Mouse (Mus musculus): ENCODE results near the gene Fpgs.

Gene Fpgs

DNA sequence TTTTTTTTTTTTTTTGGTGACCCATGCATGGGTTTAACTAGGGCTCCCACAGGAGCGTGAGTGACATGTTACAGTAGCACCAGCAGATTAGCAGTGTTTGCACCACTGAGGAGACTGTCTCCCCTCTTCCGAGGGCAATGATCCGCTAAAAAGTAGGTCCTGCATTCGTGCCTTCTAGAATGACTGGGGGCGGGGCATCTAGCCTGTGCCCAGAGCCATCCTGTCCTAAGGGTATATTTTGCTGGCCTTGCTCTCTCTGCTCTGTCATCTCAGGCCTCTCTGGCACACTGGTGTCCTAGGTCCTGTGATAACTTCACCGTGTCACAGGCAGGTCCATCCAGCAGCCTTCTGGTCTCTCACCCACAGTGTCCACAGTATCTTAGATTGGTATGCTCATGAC is 4.3 kb downstream of the Fpgs start:
- no peak for DNase-seq (ENCODE audit: low spot score)

DNA sequence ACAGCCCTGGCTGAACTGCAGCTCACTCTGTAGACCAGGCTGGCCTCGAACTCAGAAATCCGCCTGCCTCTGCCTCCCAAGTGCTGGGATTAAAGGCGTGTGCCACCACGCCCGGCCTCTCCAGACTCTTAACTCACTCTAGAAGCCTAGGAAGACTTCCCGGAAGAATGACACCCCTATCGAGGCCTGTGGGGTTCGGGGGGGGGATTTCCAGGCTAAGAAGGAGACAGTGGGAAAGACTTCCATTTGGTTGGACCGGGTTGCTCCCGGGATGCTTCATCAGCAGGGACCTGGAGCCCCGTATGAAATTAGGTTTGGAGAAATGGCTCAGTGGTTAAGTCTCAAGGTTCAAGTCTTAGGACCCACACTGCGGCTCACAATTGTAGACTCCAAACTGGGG is 9.3 kb downstream of the Fpgs start:
- no peak for DNase-seq (ENCODE audit: low spot score)

DNA sequence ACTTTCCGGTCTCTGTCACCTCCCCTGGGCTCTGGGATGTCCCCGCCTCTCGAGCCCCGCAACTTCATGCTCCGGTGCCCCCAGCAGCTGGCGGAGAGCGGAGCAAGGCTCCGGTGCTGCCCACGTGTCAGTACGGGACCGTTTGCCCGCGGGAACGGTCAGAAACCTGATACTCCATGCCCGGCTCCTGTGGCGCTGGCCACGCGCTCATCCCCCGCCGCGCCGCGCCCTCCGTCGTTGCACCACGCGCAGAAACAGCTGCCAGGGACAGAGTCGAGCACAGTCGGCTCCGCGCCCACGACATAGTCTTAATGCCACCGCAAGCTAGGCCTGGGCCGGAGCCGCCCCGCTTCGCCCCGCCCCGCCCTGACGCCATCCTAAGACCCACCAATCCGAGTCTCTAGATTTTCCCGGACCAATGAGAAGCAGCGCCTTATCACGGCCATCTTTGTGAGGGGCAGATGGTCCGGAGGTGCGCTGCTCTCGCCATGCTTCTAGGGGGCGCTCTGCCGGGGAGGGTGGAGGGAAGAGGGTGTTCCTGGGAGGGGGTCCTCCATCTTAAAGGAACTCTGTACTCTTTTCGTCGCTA is 10.0 kb downstream of the Fpgs start:
- peak; percentile 93 for DNase-seq (ENCODE audit: low spot score)

DNA sequence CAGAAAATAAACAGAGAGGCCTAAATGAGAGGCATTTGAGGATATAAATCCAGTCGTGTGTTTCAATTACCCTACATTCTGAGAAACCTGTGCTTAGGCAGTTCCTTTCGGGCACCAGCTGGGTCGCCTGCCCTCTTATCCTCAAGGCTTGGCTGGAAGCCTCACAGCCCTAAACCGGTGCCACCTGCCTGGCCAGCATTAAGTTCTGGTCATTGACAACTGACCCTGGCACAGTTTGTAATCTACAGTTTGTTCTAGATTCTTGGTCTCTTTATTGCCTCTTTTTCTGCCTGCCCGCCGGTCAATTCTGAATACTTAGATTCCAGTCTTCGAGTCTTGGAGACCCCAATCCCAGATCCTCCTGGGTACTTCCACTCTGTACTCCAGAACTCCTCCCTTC is 10.7 kb downstream of the Fpgs start:
- DNase-seq (ENCODE audit: low spot score) = no peak

DNA sequence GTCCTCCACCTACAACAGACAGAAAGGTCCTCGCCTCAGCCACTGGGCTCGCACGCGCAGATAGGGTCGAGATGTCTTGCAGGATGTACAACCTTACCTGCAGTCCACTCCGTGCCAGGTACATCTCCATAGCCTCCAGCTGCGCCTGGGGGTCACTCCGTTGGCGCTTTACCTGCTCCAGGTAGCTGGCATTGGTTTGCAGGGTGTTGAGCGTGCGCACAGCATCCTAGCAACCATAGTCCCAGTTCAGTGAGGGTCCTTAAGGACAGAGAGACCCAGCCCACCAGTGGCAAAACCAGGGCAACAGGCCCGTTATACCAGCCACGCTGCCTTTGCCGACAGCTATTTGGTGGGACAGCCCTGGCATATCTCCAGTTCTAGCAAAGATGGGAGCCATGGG is 11.4 kb downstream of the Fpgs start:
- DNase-seq (ENCODE audit: low spot score) = no peak

DNA sequence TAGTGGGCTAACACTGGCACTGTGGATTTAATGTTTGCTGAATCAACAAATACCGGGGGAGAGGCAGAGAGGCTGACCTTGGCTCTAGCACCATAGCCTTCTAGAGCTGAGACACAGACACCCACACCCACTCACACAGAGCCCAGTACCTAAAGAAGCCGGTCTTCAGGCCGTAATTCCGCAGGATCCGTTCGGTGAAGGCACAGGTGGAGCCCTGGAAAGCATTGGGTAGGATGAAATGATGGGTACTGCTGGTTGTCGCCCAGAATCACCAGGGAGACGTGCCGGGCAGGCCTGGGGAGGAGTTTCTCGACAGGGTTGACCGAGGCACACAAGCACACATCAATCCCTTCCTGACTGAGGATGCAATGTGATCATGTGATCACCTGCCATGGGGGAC is 12.9 kb downstream of the Fpgs start:
- DNase-seq (ENCODE audit: low spot score) = no peak

DNA sequence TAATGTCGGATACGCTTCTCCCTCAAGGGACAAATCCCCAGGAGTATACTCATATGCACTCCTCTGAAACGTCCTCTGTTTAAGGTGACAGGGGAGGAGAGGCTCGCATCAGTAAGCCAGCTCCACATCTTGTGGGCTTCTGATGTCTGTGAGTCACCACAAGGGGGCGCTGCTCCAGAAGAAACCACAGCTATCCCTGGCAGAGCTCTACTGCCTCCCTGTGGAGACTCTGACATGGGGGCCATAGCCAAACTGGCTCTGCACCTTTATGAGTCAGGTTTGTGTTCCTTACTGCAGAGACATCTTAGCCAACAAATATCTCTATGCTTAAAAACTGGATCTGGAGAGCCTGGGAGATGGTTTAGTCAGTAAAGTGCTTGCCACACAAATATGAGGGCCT is 14.5 kb downstream of the Fpgs start:
- DNase-seq (ENCODE audit: low spot score) = peak; percentile 71

DNA sequence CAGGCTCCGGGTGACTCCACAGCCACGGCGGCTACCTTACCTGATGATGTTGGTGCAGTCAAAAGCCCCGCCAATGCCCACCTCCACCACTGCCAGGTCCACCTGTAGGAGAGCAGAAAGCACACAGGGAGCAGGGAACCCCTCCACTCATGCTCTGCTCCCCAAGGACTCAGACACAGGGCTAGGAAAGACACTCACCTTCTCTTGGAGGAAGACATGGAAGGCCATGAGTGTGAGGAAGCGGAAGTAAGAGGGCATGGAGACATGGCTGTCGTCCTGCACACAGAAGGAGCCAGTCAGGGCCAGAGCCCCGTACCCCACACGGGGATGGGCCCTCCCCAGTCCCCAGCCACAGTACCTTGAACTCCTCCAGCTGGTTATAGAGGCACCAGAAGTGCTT is 16.4 kb downstream of the Fpgs start:
- DNase-seq (ENCODE audit: low spot score) = no peak

DNA sequence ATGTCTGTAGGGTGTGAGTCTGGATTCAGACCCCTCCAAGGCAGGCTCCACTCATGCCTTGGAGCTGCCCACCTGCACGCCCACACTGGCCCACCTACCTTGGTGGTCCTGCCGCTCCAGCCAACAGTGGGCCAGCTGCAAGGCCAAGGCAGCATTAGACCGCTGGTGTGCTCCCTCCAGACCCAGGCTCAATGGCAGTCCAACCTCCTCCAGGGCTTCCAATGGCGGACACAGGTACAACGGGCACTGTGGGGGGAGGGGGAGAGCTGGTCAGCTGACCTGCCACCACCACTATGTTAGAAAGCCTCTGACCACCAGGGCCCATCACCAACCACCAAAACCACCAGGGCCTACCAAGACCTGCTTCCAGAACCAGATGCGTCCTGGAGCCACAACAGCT is 17.3 kb downstream of the Fpgs start:
- no peak for DNase-seq (ENCODE audit: low spot score)

DNA sequence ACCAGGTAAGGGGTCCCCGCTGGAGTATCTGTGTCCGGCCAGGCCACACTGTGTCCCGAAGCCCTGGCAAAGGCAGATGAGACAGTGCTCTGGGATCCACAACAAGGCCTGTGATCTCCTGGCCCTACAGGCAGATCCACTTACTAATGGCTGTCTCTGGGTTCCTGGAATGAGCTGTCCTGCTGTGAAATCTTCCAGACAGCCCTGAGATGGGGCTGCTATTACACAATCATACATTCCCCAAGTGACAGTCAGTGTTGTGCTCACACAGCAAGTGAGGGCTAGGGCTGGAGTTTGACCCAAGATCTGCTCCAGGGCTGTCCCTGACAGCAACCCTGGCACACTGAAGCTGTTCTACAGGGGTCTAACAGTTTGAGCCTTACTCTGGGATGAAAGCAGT is 18.1 kb downstream of the Fpgs start:
- no peak for DNase-seq (ENCODE audit: low spot score)

DNA sequence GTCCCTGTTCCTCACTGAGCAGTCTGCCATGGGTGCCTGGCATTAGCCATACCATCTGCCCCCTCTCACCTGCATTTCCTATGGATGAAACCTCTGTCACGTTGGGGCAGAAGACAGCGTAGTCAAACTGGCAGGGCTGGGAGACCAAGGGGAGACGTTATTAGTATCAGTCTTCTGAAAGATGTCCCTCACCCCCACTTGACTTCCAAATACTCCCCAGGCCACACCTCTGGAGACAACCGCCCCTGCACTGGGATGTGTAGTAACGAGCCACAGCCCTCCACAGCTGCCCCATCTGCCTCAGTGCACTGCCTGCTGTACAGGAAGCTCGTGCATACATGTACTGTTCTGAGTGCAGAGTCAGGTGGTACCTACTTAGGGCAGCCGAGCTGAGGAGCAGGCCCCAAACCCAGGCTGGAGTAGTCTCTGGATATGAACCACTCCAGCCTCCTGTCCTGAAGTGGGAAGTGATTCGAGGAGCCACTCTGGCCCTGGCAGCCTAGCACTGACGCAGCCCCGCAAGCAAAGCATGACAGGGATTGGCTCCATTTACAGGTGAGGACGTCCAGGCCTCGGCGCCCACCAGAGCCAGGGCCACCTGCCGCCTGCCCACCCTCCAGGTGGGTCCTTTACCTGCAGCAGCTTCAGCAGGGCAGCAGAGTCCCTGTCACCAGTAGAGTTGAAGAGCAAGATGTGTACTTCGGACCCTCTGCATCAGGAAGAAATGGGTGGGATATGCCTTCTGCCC is 19.1 kb downstream of the Fpgs start:
- no peak for DNase-seq (ENCODE audit: low spot score)

DNA sequence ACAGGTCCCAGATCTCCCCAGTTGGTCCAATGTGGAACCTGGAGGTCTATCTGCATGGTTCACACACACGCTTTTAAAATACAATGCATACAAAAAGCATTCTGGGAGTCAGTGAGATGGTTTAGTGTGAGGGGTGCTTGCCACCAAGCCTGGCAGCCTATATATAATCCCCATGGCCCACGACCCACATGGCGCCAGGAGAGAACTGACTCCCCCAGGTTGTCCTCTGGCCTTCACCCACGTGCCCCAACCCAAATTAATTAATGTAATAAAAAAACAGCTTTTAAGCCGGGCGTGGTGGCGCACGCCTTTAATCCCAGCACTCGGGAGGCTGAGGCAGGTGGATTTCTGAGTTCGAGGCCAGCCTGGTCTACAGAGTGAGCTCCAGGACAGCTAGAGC is 20.2 kb downstream of the Fpgs start:
- no peak for DNase-seq (ENCODE audit: low spot score)

DNA sequence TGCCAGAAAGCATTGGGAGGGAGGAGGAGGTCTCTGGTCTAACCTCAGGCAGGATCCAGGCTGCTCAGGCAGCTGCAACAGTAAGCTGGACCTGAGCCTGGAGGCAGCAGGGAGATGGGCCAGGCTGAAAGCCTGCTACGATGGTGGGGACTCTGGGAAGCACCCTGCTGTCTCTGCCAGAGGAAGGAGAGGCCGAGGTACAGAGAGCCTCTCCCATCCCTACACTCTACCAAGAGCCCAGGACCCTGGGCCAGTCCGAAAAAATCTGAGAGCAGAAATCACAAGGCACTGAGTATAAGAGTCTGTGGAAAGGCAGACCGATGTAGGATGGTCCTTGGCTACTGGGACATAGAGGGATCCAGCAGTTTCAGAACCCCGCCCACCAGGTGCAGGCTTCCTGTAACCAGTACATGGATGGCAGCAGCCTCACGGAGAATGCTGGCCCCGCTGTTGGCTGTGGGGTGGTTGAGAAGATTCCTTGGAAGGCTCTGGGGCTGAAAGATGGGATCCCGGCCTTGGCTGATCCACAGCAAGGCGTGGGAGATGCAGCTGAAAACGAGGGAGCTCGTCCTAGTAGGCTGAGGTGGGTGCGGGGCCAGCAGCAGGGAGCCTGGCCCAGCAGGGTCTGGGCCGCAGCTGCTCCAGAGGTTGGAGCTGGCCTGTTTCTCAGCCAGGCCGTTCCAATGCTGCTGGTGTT is 21.1 kb downstream of the Fpgs start:
- DNase-seq (ENCODE audit: low spot score) = no peak

DNA sequence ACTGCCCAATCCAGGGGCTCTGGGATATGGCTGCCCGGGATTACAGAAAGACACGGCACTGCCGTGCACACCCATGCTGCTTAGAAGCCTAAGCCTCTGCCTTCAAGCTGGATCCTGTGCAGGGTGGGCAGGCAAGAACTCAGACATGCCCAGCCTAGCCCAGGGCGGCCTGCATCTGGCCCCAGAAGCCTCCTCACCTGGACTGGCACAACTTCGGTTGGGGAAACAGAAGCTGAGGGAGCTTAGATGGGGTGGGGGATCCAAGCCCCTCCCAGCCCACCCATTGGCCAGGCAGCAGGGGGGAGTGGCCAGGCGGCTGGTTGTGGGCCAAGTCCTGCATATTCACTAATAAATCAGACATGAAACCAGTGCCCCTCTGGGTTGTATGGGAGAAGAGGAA is 22.2 kb downstream of the Fpgs start:
- DNase-seq (ENCODE audit: low spot score) = no peak

DNA sequence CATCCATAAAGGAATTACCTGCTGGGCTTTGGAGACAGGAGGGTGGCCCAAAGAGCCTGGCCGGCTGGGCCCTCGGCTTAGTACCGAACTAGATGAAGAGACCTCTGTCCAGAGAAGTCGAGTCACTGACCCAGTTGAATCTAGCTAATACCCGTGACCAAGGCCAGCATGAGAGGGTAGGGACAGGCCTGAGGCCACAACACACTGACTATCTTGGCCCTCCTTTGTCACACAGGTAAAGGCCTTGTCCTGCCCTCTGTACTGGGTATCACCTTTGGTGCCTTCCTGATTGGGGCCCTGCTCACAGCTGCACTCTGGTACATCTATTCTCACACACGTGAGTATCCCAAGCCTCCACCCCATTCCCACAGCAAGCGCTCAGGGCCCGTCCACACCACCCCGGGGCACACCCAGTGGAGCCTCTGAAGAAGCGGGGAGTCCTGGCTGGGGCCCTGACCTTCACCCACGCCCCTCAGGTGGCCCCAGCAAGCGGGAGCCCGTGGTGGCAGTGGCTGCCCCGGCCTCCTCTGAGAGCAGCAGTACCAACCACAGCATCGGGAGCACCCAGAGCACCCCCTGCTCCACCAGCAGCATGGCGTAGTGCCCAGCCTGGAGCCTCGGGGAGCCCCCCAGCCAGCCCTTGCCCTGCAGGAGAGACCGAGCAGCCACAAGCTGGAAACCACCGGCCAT is 22.8 kb downstream of the Fpgs start:
- DNase-seq (ENCODE audit: low spot score) = no peak

DNA sequence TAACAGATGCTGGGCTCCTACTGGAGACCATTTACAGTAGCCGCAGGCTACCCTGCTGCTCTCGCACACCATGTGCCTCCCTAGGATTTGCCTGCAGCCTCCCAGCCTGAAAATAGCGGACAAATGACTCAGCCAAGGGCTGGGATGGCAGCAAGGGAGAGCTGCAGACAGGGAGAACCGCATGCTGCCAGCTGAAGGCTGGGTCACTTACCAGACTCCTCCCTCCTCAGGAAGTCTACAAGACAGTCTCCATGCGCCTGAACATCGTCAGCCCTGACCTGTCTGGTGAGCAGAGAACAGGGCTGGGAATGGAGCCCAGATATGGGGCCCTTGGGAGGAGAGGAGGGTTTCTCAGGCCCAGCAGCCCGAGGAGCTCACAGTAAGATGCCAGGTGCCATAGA is 23.9 kb downstream of the Fpgs start:
- DNase-seq (ENCODE audit: low spot score) = peak; percentile 33

DNA sequence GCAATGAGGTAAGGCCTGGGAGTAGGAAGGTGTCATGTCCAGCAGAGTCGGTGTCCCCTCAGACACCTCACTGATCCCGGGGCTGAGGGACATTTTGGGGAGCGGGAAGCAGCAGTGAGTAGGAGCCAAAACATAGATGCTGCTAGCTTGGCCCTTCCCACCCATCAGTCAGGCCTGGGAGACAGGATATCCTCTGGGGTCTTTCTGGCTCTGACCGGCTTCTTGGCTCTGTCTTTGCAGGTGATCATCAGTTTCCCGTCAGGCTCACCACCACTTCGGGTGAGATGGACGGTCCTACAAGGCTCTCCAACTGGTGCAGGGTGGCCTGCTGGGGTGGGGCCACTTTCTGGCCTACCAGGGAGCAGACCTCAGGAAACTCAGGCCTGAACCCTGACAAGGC is 26.3 kb downstream of the Fpgs start:
- no peak for DNase-seq (ENCODE audit: low spot score)

DNA sequence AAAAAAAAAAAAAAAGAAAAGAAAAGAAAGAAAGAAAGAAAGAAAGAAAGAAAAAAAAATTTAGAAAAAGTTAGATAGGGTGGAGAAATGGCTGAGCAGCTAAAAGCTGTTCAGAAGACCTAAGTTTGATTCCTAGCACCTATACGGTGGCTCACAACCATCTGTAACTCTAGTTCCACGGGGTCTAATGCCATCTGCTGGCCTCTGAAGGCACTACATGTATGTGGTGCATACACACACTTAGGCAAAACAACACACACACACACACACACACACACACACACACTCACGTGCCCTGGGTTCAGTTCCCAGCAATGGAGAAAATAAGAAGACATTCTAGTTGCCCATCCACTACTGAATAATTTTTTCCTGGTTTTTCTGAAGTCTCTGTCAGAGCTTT is 27.1 kb downstream of the Fpgs start:
- no peak for DNase-seq (ENCODE audit: low spot score)

DNA sequence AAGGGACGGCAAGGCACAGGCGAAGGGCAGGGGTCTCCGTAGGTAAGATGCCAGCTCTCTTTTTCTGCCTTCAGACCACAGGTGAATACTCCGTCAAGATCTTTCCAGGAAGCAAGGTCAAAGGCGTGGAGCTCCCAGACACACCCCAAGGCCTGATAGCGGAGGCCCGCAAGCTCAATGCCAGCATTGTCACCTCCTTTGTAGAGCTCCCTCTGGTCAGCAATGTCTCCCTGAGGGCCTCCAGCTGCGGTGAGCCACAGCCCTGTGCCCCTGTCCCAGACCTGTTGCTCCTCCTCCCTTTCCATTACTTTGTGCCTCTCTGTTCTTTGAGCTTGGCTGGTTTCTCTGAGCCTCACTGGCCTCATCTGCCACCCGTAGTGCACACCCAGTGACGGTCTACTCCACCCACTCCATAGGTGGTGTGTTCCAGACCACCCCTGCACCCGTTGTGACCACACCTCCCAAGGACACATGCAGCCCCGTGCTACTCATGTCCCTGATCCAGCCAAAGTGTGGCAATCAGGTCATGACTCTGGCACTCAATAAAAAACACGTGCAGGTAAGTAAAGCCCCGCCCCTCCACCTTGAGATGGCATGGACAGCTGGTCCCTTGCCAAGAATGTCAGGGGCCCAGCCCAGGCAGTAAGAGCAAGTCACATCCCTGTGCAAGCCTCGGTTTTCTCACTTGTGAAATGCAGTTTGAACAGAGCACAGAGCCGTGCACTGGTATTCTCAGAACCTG is 30.6 kb downstream of the Fpgs start:
- no peak for DNase-seq (ENCODE audit: low spot score)

DNA sequence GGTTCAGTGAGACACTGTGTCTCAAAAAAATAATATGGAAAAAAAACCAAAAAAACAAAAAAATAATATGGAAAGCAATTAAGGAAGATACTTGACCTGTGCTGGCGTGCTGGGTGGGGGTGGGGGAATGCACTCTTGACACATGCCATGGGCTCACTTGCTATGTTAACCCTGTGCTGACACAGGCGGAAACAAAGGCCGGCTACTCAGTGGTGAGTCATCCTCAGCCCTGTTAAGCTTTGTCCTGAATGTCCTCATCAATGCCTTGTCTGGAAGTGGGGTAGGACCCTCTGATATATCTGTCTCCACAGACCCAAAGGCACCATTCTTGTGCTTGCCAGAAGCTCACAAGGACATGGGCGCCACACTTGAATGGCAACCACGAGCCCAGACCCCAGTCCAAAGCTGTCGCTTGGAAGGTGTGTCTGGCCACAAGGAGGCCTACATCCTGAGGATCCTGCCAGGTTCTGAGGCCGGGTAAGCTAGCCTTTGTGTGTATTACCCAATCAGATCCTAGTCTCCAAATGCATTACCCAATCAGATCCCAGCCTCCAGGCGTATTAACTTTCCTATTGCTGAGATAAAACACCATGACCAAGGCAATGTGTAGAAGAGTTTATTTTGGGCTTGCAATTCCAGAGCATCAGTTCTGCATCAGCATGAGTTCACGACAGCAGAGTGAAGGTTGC is 31.9 kb downstream of the Fpgs start:
- DNase-seq (ENCODE audit: low spot score) = no peak

DNA sequence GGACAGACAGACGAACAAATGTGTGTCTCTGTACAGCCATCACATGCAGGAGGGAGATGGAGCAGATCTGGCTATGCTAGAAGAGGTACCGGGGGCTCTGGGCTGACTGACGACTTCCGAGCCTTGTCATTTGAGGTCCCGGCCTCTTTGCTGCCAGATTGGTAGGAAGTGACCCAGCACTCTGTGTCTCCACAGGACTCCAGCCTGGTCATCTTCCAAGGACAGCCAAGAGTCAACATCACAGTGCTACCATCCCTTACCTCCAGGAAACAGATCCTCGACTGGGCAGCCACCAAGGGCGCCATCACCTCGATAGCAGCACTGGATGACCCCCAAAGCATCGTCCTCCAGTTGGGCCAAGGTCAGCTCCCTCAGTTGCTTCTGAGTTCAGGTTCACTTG is 32.8 kb downstream of the Fpgs start:
- DNase-seq (ENCODE audit: low spot score) = no peak

DNA sequence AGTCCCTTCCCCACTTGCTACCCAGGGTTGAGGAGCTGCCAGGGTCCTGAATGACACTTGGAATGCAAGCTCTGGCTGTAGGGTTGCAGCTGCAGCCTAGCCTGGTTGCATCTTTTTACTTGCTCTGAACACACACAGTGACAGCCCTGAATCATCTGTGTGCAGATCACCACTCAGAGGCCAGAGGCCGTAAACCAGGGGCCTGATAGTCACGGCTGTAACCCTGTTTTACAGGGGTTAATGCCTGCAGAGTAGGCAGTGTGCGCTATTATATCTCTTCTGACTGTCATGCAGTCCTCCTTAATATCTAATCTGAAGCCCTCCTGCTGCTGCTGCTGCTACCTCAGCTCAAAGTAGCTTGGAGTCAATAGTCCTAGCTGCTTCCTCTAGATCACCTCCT is 34.1 kb downstream of the Fpgs start:
- no peak for DNase-seq (ENCODE audit: low spot score)
